Mouse (Mus musculus) embryonic facial prominence, embryonic 11.5 days (tissue): ENCODE results near the gene Sgtb. TPM values are rescaled to one million over a fixed set of nuclear protein-coding genes. Genes with fewer than 3 reads are reported as not detected.

ENCODE experiments used
- ATAC-seq: fragments of 200-750 bp; cut with Nextera tagmentation; replicated peaks from 2 replicates; pipeline ENCODE4 v1.8.0; 2017; ENCODE audit warnings: low read depth; ENCODE audit not compliant: insufficient number of reproducible peaks, low FRiP score, low TSS enrichment
- DNase-seq: peaks from one replicate; pipeline ENCODE4 v3.0.0-alpha.2; 2015; ENCODE audit warnings: low spot score
- H3K27ac ChIP-seq: fragments of 300-500 bp; sonication (generic); replicated peaks from 2 replicates; pipeline ENCODE4 v1.5.1; 2014; ENCODE audit warnings: mild to moderate bottlenecking, low read depth, low read length, control low read depth
- H3K27me3 ChIP-seq: fragments of 300-500 bp; sonication (generic); 2 replicates; pipeline ENCODE4 v1.6.1; 2014; ENCODE audit warnings: mild to moderate bottlenecking, low read length, moderate library complexity, mixed read lengths; ENCODE audit not compliant: control insufficient read depth, insufficient read depth
- H3K36me3 ChIP-seq: fragments of 300-500 bp; sonication (generic); replicated peaks from 2 replicates; pipeline ENCODE4 v1.6.1; 2014; ENCODE audit warnings: low read depth, mild to moderate bottlenecking, low read length, moderate library complexity, mixed read lengths; ENCODE audit not compliant: control insufficient read depth, insufficient read depth
- H3K4me1 ChIP-seq: fragments of 300-500 bp; sonication (generic); 2 replicates; pipeline ENCODE4 v1.6.1; 2014; ENCODE audit warnings: low read length, mixed read lengths; ENCODE audit not compliant: control insufficient read depth, insufficient read depth
- H3K4me2 ChIP-seq: fragments of 300-500 bp; sonication (generic); 2 replicates; pipeline ENCODE4 v1.6.1; 2014; ENCODE audit warnings: low read depth, mild to moderate bottlenecking, control low read depth, low read length, moderate library complexity
- H3K4me3 ChIP-seq: fragments of 300-500 bp; sonication (generic); 2 replicates; pipeline ENCODE4 v1.5.1; 2014; ENCODE audit warnings: low read depth, low read length, control low read depth
- H3K9ac ChIP-seq: fragments of 300-500 bp; sonication (generic); replicated peaks from 2 replicates; pipeline ENCODE4 v1.6.1; 2014; ENCODE audit warnings: mild to moderate bottlenecking, control low read depth, low read length
- H3K9me3 ChIP-seq: fragments of 300-500 bp; sonication (generic); replicated peaks from 2 replicates; pipeline ENCODE4 v1.6.1; 2016; ENCODE audit warnings: mild to moderate bottlenecking, low read length, inconsistent platforms, mixed read lengths; ENCODE audit not compliant: control insufficient read depth
- WGBS: fragments of 180-500 bp; shearing (Covaris S2); extraction: QIAGEN DNeasy Blood & Tissue Kit; methylation state at CpG from one replicate; pipeline ENCODE4 v1.1.7; 2014; 5-methylcytosine and 5-hydroxymethylcytosine counted together
- polyA plus RNA-seq: library from polyadenylated mRNA; unstranded; fragments of >200 nt; fragmentation: Nextera tagmentation; extraction: Ambion mirVana; gene quantifications from 2 replicates; pipeline ENCODE4 v1.2.1, GENCODE M21; 2014

The Sgtb gene
- polyA plus RNA-seq, 1 experiment from 2014 or later: 13.8 TPM

DNA sequence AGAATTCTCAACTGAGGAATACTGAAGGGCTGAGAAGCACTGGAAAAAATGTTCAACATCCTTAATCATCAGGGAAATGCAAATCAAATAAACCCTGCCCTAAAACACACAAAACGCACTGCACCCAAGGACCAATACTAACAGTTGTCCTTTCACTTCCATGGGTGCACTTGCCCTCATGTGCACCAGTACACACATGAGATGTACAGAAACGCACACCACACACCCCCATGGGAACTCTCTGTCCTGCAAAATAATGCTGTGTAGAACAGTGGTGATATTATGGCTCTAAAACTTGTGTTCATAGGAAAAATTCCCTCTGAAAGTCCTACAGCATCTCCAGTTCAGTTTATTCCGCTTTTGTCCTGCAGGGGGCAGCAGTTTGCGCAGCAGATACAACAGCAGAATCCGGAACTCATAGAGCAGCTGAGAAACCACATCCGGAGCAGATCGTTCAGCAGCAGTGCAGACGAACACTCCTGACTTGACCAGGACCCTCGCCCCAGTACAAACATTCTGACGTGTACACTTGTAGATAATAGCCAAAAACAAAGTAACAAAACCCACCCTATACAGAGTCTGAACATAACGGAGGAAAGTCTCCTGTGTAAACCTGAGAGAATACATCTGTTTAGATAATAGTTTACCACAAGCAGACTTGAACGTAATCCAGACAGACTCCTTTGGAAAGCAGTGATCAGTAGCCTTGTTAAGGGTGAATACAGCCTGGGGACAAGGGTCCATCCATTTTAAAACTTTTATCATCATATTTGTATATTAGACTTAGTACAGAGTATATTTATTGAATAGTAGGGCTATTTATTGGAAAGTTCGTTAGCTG, 30.0 kb downstream of the Sgtb start:
- H3K9me3 ChIP-seq: no peaks in the 10 kb centered on the region
- 38% methylated on average over 13 of the region's 13 CpGs for WGBS
- no peaks in the 10 kb centered on the region for H3K4me1 ChIP-seq
- H3K4me2 ChIP-seq: no peak overlapping the region
- peak; percentile 84 for DNase-seq
- no peak overlapping the region for H3K9ac ChIP-seq
- H3K36me3 ChIP-seq: no peaks in the 10 kb centered on the region
- ATAC-seq: peak; percentile 61
- no peak overlapping the region for H3K4me3 ChIP-seq
- no peaks in the 10 kb centered on the region for H3K27me3 ChIP-seq
- no peak overlapping the region for H3K27ac ChIP-seq

DNA sequence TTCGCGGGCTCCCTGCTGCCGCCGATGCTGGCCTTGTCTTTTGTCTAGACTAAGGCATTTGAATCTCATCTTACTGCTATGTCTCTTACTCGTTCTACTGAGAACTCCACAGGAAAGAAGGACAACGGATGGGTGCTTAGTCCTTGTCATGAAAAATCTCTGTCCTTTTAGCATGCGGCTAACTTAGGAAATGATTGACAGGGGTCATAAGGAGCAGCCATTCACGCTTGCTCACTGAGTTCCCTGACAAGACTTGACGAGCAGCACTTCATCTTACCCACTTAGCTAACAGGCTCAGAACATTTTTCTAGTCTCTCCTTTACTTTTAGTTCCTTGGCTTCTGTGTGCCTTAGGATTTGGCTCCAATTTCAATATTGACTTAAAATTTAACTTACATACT, 35.3 kb downstream of the Sgtb start:
- no peak for DNase-seq
- Histone ChIP-seq H3K27me3 (no peaks in the 10 kb centered on the region), H3K4me1 (no peaks in the 10 kb centered on the region), H3K4me3 (no peak overlapping the region), H3K36me3 (no peaks in the 10 kb centered on the region; the same call in 1 of the 2 replicates), H3K9me3 (no peaks in the 10 kb centered on the region), H3K27ac (no peak overlapping the region), H3K9ac (no peak overlapping the region), H3K4me2 (no peak overlapping the region)
- no peak for ATAC-seq
- 82% methylated on average over 9 of the region's 9 CpGs for WGBS

DNA sequence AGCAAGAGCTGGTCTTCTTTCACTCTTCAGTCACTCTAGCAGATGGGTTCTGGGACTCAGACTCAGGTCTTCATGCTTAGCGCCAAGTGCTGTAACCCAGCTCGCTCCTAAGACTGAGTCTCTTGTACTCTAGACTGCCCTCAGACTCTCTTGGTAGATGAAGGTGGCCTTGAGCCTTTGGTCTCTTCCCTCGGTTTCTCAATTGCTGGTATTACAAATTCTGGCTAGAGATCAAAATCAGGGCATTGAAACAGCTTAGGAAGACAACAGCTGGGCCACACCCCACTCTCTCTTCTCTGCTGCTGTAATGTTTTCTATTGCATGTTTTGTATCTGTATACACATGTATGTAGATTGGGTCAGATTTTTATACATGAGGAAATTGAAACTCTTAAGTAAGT, 36.1 kb downstream of the Sgtb start:
- H3K36me3 ChIP-seq: no peaks in the 10 kb centered on the region; the same call in 1 of the 2 replicates

DNA sequence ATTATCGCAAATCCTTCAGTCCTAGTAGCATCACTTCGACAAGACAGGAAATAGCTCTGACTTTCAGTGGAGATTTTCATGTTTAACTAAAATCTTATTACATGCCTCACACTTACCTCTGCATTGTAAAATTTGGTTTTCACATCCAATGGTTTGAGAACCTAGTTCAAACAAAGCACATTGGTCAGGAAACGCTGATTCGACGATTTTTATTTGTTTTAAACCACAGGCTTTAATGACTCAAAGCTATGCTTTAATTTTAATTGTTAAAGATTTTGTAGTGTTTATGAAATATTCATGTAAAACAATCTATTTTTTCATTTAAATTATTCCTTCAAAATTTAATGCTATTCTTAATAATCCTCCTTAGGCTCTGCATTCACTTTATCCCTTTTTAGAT, 44.6 kb downstream of the Sgtb start:
- Histone ChIP-seq H3K27me3 (no peaks in the 10 kb centered on the region), H3K36me3 (peaks cover 2% of the 10 kb centered on the region), H3K9ac (no peak overlapping the region), H3K9me3 (no peaks in the 10 kb centered on the region), H3K4me3 (no peak overlapping the region), H3K4me2 (no peak overlapping the region), H3K27ac (no peak overlapping the region), H3K4me1 (no peaks in the 10 kb centered on the region)
- 94% methylated on average over 5 of the region's 5 CpGs for WGBS
- ATAC-seq (no peak), DNase-seq (no peak)

More for the DNA sequence above, 36.1 kb downstream of the Sgtb start:
- ATAC-seq (no peak), DNase-seq (no peak)
- no peak overlapping the region for H3K27ac ChIP-seq
- H3K9ac ChIP-seq: no peak overlapping the region
- H3K9me3 ChIP-seq: no peaks in the 10 kb centered on the region
- no peaks in the 10 kb centered on the region for H3K27me3 ChIP-seq
- no peak overlapping the region for H3K4me2 ChIP-seq
- H3K4me3 ChIP-seq: no peak overlapping the region
- H3K4me1 ChIP-seq: no peaks in the 10 kb centered on the region
- 97% methylated on average over 3 of the region's 3 CpGs for WGBS

DNA sequence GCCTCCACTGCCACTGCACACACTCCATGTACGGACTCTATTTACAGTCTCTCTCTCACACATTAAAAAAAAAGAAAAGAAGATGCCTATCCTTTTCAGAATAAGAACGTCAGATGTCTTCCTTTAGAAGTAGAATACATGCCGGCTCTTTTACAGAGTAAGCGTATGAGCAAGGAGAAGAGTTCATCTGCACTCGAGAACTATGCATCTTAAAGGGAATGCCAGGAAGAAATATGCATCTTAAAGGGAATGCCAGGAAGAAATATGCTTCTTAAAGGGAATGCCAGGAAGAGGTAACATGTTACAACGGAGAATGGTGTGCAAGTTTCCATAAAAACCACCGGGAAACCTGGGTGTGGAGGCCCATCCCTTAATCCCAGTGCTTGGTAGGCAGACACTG, 45.6 kb downstream of the Sgtb start:
- ATAC-seq (no peak), DNase-seq (no peak)
- H3K36me3 ChIP-seq: peaks cover 2% of the 10 kb centered on the region; the same call in 1 of the 2 replicates
- no peaks in the 10 kb centered on the region for H3K27me3 ChIP-seq
- no peak overlapping the region for H3K4me3 ChIP-seq
- 91% methylated on average over 7 of the region's 7 CpGs for WGBS
- no peaks in the 10 kb centered on the region for H3K9me3 ChIP-seq
- no peaks in the 10 kb centered on the region for H3K4me1 ChIP-seq
- H3K9ac ChIP-seq: no peak overlapping the region
- no peak overlapping the region for H3K4me2 ChIP-seq
- no peak overlapping the region for H3K27ac ChIP-seq

DNA sequence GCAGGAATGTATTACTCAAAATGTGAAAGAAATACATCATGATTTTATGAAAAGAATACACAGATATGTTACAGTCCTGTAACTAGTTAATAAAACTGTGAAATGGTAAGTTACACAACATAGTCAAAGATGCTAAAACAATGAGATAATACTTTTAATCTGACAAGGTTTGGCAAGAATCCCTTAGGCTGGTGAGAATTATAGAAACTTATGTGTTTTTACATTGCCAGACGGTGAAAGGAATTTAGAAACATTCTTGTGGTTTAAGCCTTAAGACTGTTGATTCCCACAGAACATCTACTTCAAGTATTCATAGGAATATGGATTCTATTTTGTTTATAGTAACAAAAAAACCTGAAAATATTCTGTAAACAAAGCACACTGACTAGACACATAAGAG, 46.1 kb downstream of the Sgtb start:
- Histone ChIP-seq H3K9me3 (no peaks in the 10 kb centered on the region), H3K4me2 (no peak overlapping the region), H3K36me3 (peaks cover 2% of the 10 kb centered on the region; the same call in 1 of the 2 replicates), H3K9ac (no peak overlapping the region), H3K27ac (no peak overlapping the region), H3K4me3 (no peak overlapping the region), H3K4me1 (no peaks in the 10 kb centered on the region), H3K27me3 (no peaks in the 10 kb centered on the region)
- DNase-seq: no peak
- ATAC-seq: no peak
- 85% methylated on average over 1 of the region's 1 CpGs for WGBS

DNA sequence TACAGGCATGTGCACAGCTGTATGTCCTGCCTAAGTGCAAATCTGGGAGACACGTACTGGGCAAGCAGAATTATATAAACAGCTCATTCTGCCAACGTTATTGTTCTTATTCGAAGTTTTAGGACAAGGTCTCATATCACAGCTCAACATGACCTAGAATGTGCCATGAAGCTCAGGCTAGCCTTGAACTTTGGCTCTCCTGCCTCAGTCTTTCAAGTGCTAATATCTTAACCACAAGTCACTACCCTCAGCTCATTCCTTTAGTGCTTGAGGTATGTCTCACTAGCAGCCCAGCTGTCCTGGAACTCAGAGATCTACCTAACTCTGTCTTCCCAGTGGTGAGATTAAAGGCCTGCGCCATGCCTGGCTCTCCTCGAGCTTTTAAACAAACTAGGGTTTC, 62.2 kb downstream of the Sgtb start:
- Histone ChIP-seq H3K4me3 (no peak overlapping the region), H3K27me3 (no peaks in the 10 kb centered on the region), H3K27ac (no peak overlapping the region), H3K4me1 (no peaks in the 10 kb centered on the region), H3K9ac (no peak overlapping the region), H3K9me3 (no peaks in the 10 kb centered on the region), H3K36me3 (no peaks in the 10 kb centered on the region), H3K4me2 (no peak overlapping the region)
- WGBS: 92% methylated on average over 5 of the region's 5 CpGs
- DNase-seq: no peak
- ATAC-seq: no peak

DNA sequence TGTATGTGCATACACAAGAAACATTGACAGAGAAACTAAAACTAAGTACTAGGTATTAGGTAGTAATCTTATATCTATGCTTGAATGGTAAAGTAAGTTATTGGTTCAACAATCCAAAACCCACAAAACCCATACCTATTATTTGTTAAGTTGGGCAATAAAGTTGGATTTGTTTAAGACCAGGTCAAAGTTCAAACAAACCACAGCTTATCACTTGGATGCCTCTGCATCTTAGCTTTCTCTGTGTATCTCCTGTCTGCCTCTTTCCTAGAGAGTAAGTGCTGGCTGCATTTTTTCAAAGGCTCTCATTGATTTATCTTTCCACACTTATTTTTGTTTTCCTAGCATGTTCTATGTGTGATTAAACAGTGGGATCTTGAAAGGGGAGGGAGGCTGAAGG, 63.0 kb downstream of the Sgtb start:
- Histone ChIP-seq H3K4me2 (no peak overlapping the region), H3K9me3 (no peaks in the 10 kb centered on the region), H3K27ac (no peak overlapping the region), H3K4me1 (no peaks in the 10 kb centered on the region), H3K36me3 (no peaks in the 10 kb centered on the region), H3K27me3 (no peaks in the 10 kb centered on the region), H3K4me3 (no peak overlapping the region), H3K9ac (no peak overlapping the region)
- ATAC-seq (no peak), DNase-seq (no peak)
